Mouse (Mus musculus) megakaryocyte, embryonic 14.5 days (primary cell): ENCODE results near the gene Anks1b.

Experiments used
- FLI1 ChIP-seq: IDR thresholded peaks from 2 replicates; pipeline ENCODE4 v1.6.1; 2012; ENCODE audit warnings: low read length, inconsistent platforms, mixed read lengths
- GATA1 ChIP-seq: IDR thresholded peaks from 3 replicates; pipeline ENCODE4 v1.6.1; 2012; ENCODE audit warnings: mixed read lengths, low read length, inconsistent platforms, borderline replicate concordance

- TF ChIP-seq GATA1, result no peak
- TF ChIP-seq FLI1, result no peak
Measured at GRCm38 (mm10) chr10:90599726-90600531, 726.6 kb downstream of the Anks1b start.
